Mouse (Mus musculus) small intestine, adult 2 months (tissue): ENCODE data around the gene Gm17428.

Source experiments
- CTCF ChIP-seq: fragments of 200-500 bp; IDR thresholded peaks from 2 replicates; pipeline ENCODE4 v1.5.1; 2012; ENCODE audit warnings: low read depth, mild to moderate bottlenecking, control low read depth, inconsistent platforms, low read length, moderate library complexity, mixed read lengths; ENCODE audit not compliant: insufficient replicate concordance, insufficient read length; ENCODE audit errors: extremely low read depth
- POLR2A ChIP-seq: fragments of 200-500 bp; IDR thresholded peaks from 2 replicates; pipeline ENCODE4 v1.6.1; 2012; ENCODE audit warnings: low read depth, mild to moderate bottlenecking, control low read depth, inconsistent platforms, low read length, moderate library complexity

GRCm38 (mm10) chr14:54944939-54945338 lies 31.8 kb upstream of the Gm17428 start:
- TF ChIP-seq CTCF, result no peak
- TF ChIP-seq POLR2A, result no peak
